Mouse (Mus musculus): ENCODE measurements at regions not wholly inside any gene's neighbourhood (a gene's known extent, or its start where the extent isn't known, plus 50 kb on each side); places are given as distances from the start of the nearest gene placed in this dataset.

- Histone ChIP-seq H3K27me3 (replicated peaks; ENCODE audit: insufficient read depth, low read length) (no peaks in the 10 kb centered on the region), H3K4me3 (ENCODE audit: low read depth, low read length) (no peak overlapping the region), H3K9ac (replicated peaks; ENCODE audit: low read depth) (no peak overlapping the region), H3K36me3 (ENCODE audit: insufficient read depth, low read length) (no peaks in the 10 kb centered on the region), H3K4me1 (ENCODE audit: insufficient read depth, low read depth, low read length) (no peaks in the 10 kb centered on the region), H3K27ac (ENCODE audit: low read length) (no peak overlapping the region), H3K4me2 (replicated peaks; ENCODE audit: low read depth, low read length) (no peak overlapping the region), H3K9me3 (ENCODE audit: low read length) (no peaks in the 10 kb centered on the region)
- peak; percentile 25; the same call in 1 of the 2 replicates for ATAC-seq
- peak; percentile 30 for DNase-seq (ENCODE audit: low spot score)
- WGBS: 76% methylated on average over 1 of the region's 1 CpGs
- TF ChIP-seq EP300 (IDR thresholded peaks at IDR 0.05) (no peak), CTCF (IDR thresholded peaks at IDR 0.05) (no peak)
These were observed 53.8 kb upstream of the Tab2 start for GRCm38 (mm10) chr10:8009855-8010254.

GRCm38 (mm10) chr10:8007990-8008368 is 51.9 kb upstream of the Tab2 start:
- DNase-seq (ENCODE audit: low spot score): no peak
- no peak overlapping the region for H3K9ac ChIP-seq (replicated peaks; ENCODE audit: low read depth)
- no peak for TF ChIP-seq CTCF (IDR thresholded peaks at IDR 0.05)
- no peak for TF ChIP-seq EP300 (IDR thresholded peaks at IDR 0.05)
- no peak overlapping the region for H3K27ac ChIP-seq (ENCODE audit: low read length)
- H3K4me3 ChIP-seq (ENCODE audit: low read depth, low read length): no peak overlapping the region
- no peak overlapping the region for H3K4me2 ChIP-seq (replicated peaks; ENCODE audit: low read depth, low read length)
- H3K4me1 ChIP-seq (ENCODE audit: insufficient read depth, low read depth, low read length): no peaks in the 10 kb centered on the region
- H3K9me3 ChIP-seq (ENCODE audit: low read length): no peaks in the 10 kb centered on the region
- no peak for ATAC-seq
- 52% methylated on average over 3 of the region's 3 CpGs for WGBS
- no peaks in the 10 kb centered on the region for H3K27me3 ChIP-seq (replicated peaks; ENCODE audit: insufficient read depth, low read length)
- no peaks in the 10 kb centered on the region for H3K36me3 ChIP-seq (ENCODE audit: insufficient read depth, low read length)

- no peaks in the 10 kb centered on the region for H3K4me1 ChIP-seq (ENCODE audit: insufficient read depth, low read depth, low read length)
- ATAC-seq (no peak), DNase-seq (ENCODE audit: low spot score) (no peak)
- H3K9me3 ChIP-seq (ENCODE audit: low read length): no peaks in the 10 kb centered on the region
- H3K36me3 ChIP-seq (ENCODE audit: insufficient read depth, low read length): no peaks in the 10 kb centered on the region
- H3K4me2 ChIP-seq (replicated peaks; ENCODE audit: low read depth, low read length): no peak overlapping the region
- H3K9ac ChIP-seq (replicated peaks; ENCODE audit: low read depth): no peak overlapping the region
- H3K27ac ChIP-seq (ENCODE audit: low read length): no peak overlapping the region
- WGBS: 79% methylated on average over 5 of the region's 5 CpGs
- H3K27me3 ChIP-seq (replicated peaks; ENCODE audit: insufficient read depth, low read length): no peaks in the 10 kb centered on the region
- H3K4me3 ChIP-seq (ENCODE audit: low read depth, low read length): no peak overlapping the region
- TF ChIP-seq CTCF (IDR thresholded peaks at IDR 0.05): no peak
- no peak for TF ChIP-seq EP300 (IDR thresholded peaks at IDR 0.05)
These were observed 51.4 kb upstream of the Tab2 start for GRCm38 (mm10) chr10:8007286-8007989.

Data from lung, postnatal 0 days (tissue).